Mouse (Mus musculus) hindbrain, postnatal 0 days (tissue): ENCODE data around the gene L3mbtl1. TPM values are rescaled to one million over a fixed set of nuclear protein-coding genes. Genes with fewer than 3 reads are reported as not detected.

Experiments
- ATAC-seq: fragments of 200-750 bp; cut with Nextera tagmentation; 2 replicates; pipeline ENCODE4 v1.8.0; 2017; ENCODE audit warnings: mild to moderate bottlenecking, moderate TSS enrichment, moderate library complexity
- DNase-seq: peaks from one replicate; pipeline ENCODE4 v3.0.0-alpha.2; 2015; ENCODE audit warnings: low spot score
- H3K27ac ChIP-seq: fragments of 300-500 bp; sonication (generic); 2 replicates; pipeline ENCODE4 v1.5.1; 2014; ENCODE audit warnings: mild to moderate bottlenecking
- H3K27me3 ChIP-seq: fragments of 300-500 bp; sonication (generic); 2 replicates; pipeline ENCODE4 v1.6.1; 2014; ENCODE audit warnings: low read length, mixed read lengths; ENCODE audit not compliant: insufficient read depth
- H3K36me3 ChIP-seq: fragments of 300-500 bp; sonication (generic); 2 replicates; pipeline ENCODE4 v1.6.1; 2014; ENCODE audit warnings: low read length, mixed read lengths; ENCODE audit not compliant: insufficient read depth
- H3K4me1 ChIP-seq: fragments of 300-500 bp; sonication (generic); 2 replicates; pipeline ENCODE4 v1.6.1; 2014; ENCODE audit warnings: antibody characterized with exemption, low read length, mixed read lengths; ENCODE audit not compliant: insufficient read depth
- H3K4me2 ChIP-seq: fragments of 300-500 bp; sonication (generic); 2 replicates; pipeline ENCODE4 v1.6.1; 2014; ENCODE audit warnings: low read depth, mild to moderate bottlenecking, low read length, moderate library complexity, mixed read lengths
- H3K4me3 ChIP-seq: fragments of 300-500 bp; sonication (generic); 2 replicates; pipeline ENCODE4 v1.5.1; 2014; ENCODE audit warnings: low read length
- H3K9ac ChIP-seq: fragments of 300-500 bp; sonication (generic); replicated peaks from 2 replicates; pipeline ENCODE4 v1.6.1; 2014; ENCODE audit warnings: mild to moderate bottlenecking, low read length, moderate library complexity, mixed read lengths
- H3K9me3 ChIP-seq: fragments of 300-500 bp; sonication (generic); 2 replicates; pipeline ENCODE4 v1.6.1; 2016; ENCODE audit warnings: low read length, mixed read lengths
- CTCF ChIP-seq: IDR thresholded peaks from 2 replicates; pipeline ENCODE4 v1.5.1; 2016; ENCODE audit warnings: antibody characterized with exemption, control low read depth, low read depth
- WGBS: fragments of 180-500 bp; shearing (Covaris S2); extraction: QIAGEN DNeasy Blood & Tissue Kit; methylation state at CpG from one replicate; pipeline ENCODE4 v1.1.7; 2014; 5-methylcytosine and 5-hydroxymethylcytosine counted together
- polyA plus RNA-seq: library from polyadenylated mRNA; unstranded; fragments of >200 nt; fragmentation: Nextera tagmentation; extraction: Ambion mirVana; gene quantifications from 2 replicates; pipeline ENCODE4 v1.2.1, GENCODE M21; 2015
- total RNA-seq: library from RNA; depleted of rRNA; stranded (reverse); fragments of >200 nt; gene quantifications from 2 replicates; pipeline ENCODE4 v1.2.3, GENCODE M21; 2014

Gene L3mbtl1
- total and polyA plus RNA-seq, 2 experiments from 2014 or later: 8.1 to 38.4 TPM

- no peak overlapping the region for H3K9ac ChIP-seq
- ATAC-seq (no peak), DNase-seq (no peak)
- H3K36me3 ChIP-seq: peaks cover 17% of the 10 kb centered on the region
- TF ChIP-seq CTCF: no peak
- no peaks in the 10 kb centered on the region for H3K9me3 ChIP-seq
- H3K4me3 ChIP-seq: no peak overlapping the region
- no peak overlapping the region for H3K27ac ChIP-seq
- WGBS: 82% methylated on average over 3 of the region's 3 CpGs
- no peak overlapping the region for H3K4me2 ChIP-seq
- H3K4me1 ChIP-seq: peaks cover 7% of the 10 kb centered on the region
- H3K27me3 ChIP-seq: no peaks in the 10 kb centered on the region
Measured at GRCm38 (mm10) chr2:162929704-162930103, 13.6 kb upstream of the L3mbtl1 start.

GRCm38 (mm10) chr2:162930516-162931122 is 12.7 kb upstream of the L3mbtl1 start:
- peak overlapping the region; percentile 96 for H3K4me3 ChIP-seq
- H3K36me3 ChIP-seq: peaks cover 22% of the 10 kb centered on the region
- H3K9ac ChIP-seq: peak overlapping the region; percentile 100
- ATAC-seq: no peak
- under 1% methylated on average over 18 of the region's 18 CpGs for WGBS
- no peaks in the 10 kb centered on the region for H3K27me3 ChIP-seq
- no peak for DNase-seq
- no peak for TF ChIP-seq CTCF
- no peaks in the 10 kb centered on the region for H3K9me3 ChIP-seq
- H3K27ac ChIP-seq: peak overlapping the region; percentile 100
- H3K4me1 ChIP-seq: peaks cover 7% of the 10 kb centered on the region
- H3K4me2 ChIP-seq: peak overlapping the region; percentile 88

DNA sequence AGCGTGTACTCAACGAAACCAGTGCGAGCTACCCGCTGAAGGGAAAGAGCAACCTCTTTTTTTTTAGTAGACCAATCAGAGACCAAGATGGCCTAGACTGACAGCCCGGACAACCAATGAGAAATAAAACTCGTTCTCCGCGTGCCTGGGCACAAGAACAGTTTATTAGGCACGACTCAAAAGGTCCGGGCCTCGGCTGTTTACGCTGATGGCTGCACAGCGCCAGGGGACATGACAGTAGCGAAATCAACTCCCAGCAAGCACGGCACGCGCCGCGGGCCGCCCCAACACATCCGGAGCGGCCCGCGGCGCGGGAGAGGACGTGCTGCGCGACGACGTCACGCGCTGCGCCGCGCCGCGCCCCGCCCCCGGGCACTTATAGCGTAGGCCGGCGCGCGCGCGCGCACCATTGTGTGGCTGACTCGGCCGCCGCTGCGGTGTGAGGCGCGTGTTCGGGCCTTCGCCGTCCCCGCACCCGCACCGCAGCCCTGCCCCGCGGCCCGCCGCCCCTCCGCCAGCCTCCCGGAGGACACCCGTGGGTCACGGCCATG is 12.1 kb upstream of the L3mbtl1 start, which contains the start of gene Srsf6:
Srsf6 (plus strand) TSS at position 406 of the 551 bp plus-strand sequence.
- WGBS: under 1% methylated on average over 37 of the region's 68 CpGs
- no peak for TF ChIP-seq CTCF
- DNase-seq: peak; percentile 98

DNA sequence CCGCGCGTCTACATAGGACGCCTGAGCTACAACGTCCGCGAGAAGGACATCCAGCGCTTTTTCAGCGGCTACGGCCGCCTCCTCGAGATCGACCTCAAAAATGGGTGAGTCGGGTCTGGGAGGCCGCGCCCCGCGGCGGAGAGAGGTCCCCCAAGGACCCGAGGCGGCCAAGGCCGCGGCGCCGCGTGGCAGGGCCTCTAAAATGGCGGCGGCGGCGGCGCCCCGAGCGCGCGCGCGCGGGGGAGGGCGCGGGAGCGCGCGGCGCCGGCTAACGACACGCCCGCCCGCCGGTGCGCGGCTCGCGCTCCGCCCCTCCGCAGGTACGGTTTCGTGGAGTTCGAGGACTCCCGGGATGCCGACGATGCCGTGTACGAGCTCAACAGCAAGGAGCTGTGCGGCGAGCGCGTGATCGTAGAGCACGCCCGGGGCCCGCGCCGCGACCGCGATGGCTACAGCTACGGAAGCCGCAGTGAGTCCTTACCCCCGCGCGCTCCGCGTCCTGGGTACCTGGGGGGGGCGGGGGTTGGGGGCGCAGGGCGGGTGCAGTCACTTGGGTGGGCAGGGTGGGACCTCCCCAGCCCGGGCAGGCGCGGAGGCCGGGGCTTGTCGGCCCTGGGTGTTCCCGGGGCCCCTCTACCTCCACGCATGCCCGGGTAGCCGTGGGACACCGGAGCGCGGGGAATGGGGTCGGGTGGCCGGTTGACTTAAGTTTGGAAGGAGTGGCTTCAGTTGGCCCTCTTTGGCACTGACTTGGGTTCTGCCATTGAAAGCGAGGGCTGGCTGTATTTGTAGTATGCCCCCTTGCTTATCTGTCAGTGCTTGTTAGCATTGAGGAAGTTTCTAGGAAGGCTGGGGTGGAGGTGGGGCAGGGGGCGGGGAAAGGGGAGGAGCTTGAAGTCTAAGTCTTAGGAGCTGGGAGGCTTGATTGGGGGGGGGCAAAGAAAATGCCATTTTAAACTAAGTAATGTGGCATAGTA is 11.3 kb upstream of the L3mbtl1 start:
- under 1% methylated on average over 74 of the region's 103 CpGs for WGBS
- peak overlapping the region; percentile 96 for H3K4me3 ChIP-seq
- peak; percentile 61 for ATAC-seq

More for the DNA sequence above, 12.1 kb upstream of the L3mbtl1 start, which contains the start of gene Srsf6:
- ATAC-seq: peak; percentile 94
- H3K27me3 ChIP-seq: no peaks in the 10 kb centered on the region
- peaks cover 7% of the 10 kb centered on the region for H3K4me1 ChIP-seq
- H3K27ac ChIP-seq: peak within 1 kb of the TSS; percentile 100
- H3K4me2 ChIP-seq: peak within 1 kb of the TSS; percentile 88
- peaks cover 25% of the 10 kb centered on the region for H3K36me3 ChIP-seq
- H3K4me3 ChIP-seq: peak within 1 kb of the TSS; percentile 96
- no peaks in the 10 kb centered on the region for H3K9me3 ChIP-seq
- H3K9ac ChIP-seq: peak within 1 kb of the TSS; percentile 100

GRCm38 (mm10) chr2:162932706-162933105 is 10.6 kb upstream of the L3mbtl1 start:
- peaks cover 7% of the 10 kb centered on the region for H3K4me1 ChIP-seq
- no peak for TF ChIP-seq CTCF
- peak overlapping the region; percentile 100 for H3K9ac ChIP-seq
- WGBS: 40% methylated on average over 4 of the region's 4 CpGs
- peaks cover 34% of the 10 kb centered on the region for H3K36me3 ChIP-seq
- no peak overlapping the region for H3K27ac ChIP-seq
- H3K9me3 ChIP-seq: no peaks in the 10 kb centered on the region
- no peak for DNase-seq
- H3K4me2 ChIP-seq: peak overlapping the region; percentile 88
- ATAC-seq: no peak
- peak overlapping the region; percentile 96 for H3K4me3 ChIP-seq
- no peaks in the 10 kb centered on the region for H3K27me3 ChIP-seq

More for the DNA sequence above, 11.3 kb upstream of the L3mbtl1 start:
- peaks cover 7% of the 10 kb centered on the region for H3K4me1 ChIP-seq
- H3K9me3 ChIP-seq: no peaks in the 10 kb centered on the region
- no peaks in the 10 kb centered on the region for H3K27me3 ChIP-seq
- DNase-seq: peak; percentile 82
- H3K4me2 ChIP-seq: peak overlapping the region; percentile 88
- H3K27ac ChIP-seq: peak overlapping the region; percentile 100
- no peak for TF ChIP-seq CTCF
- peak overlapping the region; percentile 100 for H3K9ac ChIP-seq
- peaks cover 31% of the 10 kb centered on the region for H3K36me3 ChIP-seq

DNA sequence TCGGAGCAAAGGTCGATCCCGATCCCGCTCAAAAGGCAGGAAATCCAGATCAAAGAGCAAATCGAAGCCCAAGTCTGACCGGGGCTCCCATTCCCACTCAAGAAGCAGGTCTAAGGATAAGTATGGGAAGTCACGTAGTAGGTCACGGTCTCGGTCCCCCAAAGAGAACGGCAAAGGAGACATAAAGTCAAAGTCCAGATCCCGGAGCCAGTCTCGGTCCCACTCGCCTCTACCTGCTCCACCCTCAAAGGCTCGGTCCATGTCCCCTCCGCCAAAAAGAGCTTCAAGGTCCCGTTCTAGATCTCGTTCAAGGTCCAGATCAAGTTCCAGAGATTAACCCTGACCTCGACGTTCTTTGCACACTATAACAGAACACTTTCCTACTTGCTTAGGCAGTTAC is 8.9 kb upstream of the L3mbtl1 start:
- WGBS: 93% methylated on average over 19 of the region's 19 CpGs
- TF ChIP-seq CTCF: no peak
- H3K4me1 ChIP-seq: peaks cover 7% of the 10 kb centered on the region
- H3K9ac ChIP-seq: no peak overlapping the region
- H3K4me3 ChIP-seq: no peak overlapping the region
- H3K27me3 ChIP-seq: no peaks in the 10 kb centered on the region
- H3K36me3 ChIP-seq: peaks cover 44% of the 10 kb centered on the region
- DNase-seq: no peak
- no peak overlapping the region for H3K4me2 ChIP-seq
- H3K9me3 ChIP-seq: no peaks in the 10 kb centered on the region
- no peak for ATAC-seq
- no peak overlapping the region for H3K27ac ChIP-seq
